Mouse (Mus musculus): ENCODE results near the gene Traf3ip3.

GRCm38 (mm10) chr1:193234930-193235329 lies 33.4 kb upstream of the Traf3ip3 start:
- no peak for TF ChIP-seq POLR2A (IDR thresholded peaks at IDR 0.05; ENCODE audit: borderline replicate concordance, extremely low read depth, insufficient read depth, insufficient read length, poor library complexity, severe bottlenecking)
- TF ChIP-seq CTCF (IDR thresholded peaks at IDR 0.05; ENCODE audit: borderline replicate concordance, extremely low read depth, insufficient read depth, insufficient read length): no peak

All from brain, embryonic 14.5 days (tissue).